Mouse (Mus musculus) kidney, adult 2 months (tissue): ENCODE data around the gene Cry2.

Experiments
- CTCF ChIP-seq: fragments of 200-500 bp; conservative IDR thresholded peaks from 2 replicates; pipeline ENCODE4 v1.5.1; 2011; ENCODE audit warnings: low read depth, mild to moderate bottlenecking, control low read depth, low read length, moderate library complexity, mixed read lengths; ENCODE audit not compliant: insufficient read depth, insufficient read length
- POLR2A ChIP-seq: fragments of 200-500 bp; IDR thresholded peaks from one replicate; pipeline ENCODE4 v1.6.1; 2011; ENCODE audit warnings: low read depth, low read length, control low read depth

GRCm38 (mm10) chr2:92401091-92401561, 32.7 kb downstream of the Cry2 start, which contains the start of gene Mapk8ip1:
- TF ChIP-seq CTCF (no peak), POLR2A (no peak)
